Mouse (Mus musculus) mouse trophoblast stem cell (cell line): ENCODE results near the gene Zfp81.
"Not testable (repeated sequence)": the region's sequence is repeated elsewhere in the genome, so short reads cannot be mapped to it uniquely, and the experiment has no call there.

Experiments used
- in situ Hi-C, 2 experiments: fragments of 300-500 bp; cut with MseI, MboI; formaldehyde crosslinking; loops; 2 replicates in 1 of 2; 3 replicates in 1 of 2; pipeline ENCODE4 v1.15.1; 2025

Gene Zfp81

GRCm38 (mm10) chr17:33358411-33359384, at the start of gene Zfp81:
Gene Zfp81 (minus strand): TSS chr17:33358878.
- in situ Hi-C loops: no loop called here

- in situ Hi-C loops: no loop called here
Observed at GRCm38 (mm10) chr17:33394182-33395034, 35.7 kb upstream of the Zfp81 start, which contains the start of gene Zfp101. Gene Zfp101 (minus strand): TSS chr17:33394641.

- in situ Hi-C loops: no loop called here
Observed at GRCm38 (mm10) chr17:33392271-33392670, 33.6 kb upstream of the Zfp81 start.

- in situ Hi-C loops: no loop called here
Observed at GRCm38 (mm10) chr17:33385705-33386104, 27.0 kb upstream of the Zfp81 start.

- in situ Hi-C loops: no loop called here
Observed at GRCm38 (mm10) chr17:33372795-33373194, 14.1 kb upstream of the Zfp81 start.

- in situ Hi-C loops: no loop called here
Observed at GRCm38 (mm10) chr17:33352981-33353380, 5.7 kb downstream of the Zfp81 start.

- in situ Hi-C loops: not testable (repeated sequence)
Observed at GRCm38 (mm10) chr17:33289876-33290149, 68.9 kb downstream of the Zfp81 start.

GRCm38 (mm10) chr17:33289039-33289875, 69.4 kb downstream of the Zfp81 start, which contains the start of gene Zfp955b:
Gene Zfp955b (plus strand): TSS chr17:33289544.
- in situ Hi-C loops: not testable (repeated sequence)
